Mouse (Mus musculus) mouse embryonic stem cell (cell line): ENCODE results near the gene Serpinb6b.

Experiments used
- in situ Hi-C, 2 experiments: fragments of 300-500 bp; cut with MboI; formaldehyde crosslinking; loops; 1 replicate in 1 of 2; 3 replicates in 1 of 2; pipeline ENCODE4 v1.14.3; 2019 to 2020; ENCODE audit warnings: low sequenced_read_pairs in 2 of 2, low pct_unique_long_range_greater_than_20kb in 1 of 2, mixed read lengths in 1 of 2; ENCODE audit not compliant: unreplicated experiment in 1 of 2

Serpinb6b gene

GRCm38 (mm10) chr13:33022371-33022770 lies 57.4 kb downstream of the Serpinb6b start:
- in situ Hi-C loops = no loop called here

- in situ Hi-C loops = no loop called here
Observed at GRCm38 (mm10) chr13:33026427-33027057, 61.5 kb downstream of the Serpinb6b start.

GRCm38 (mm10) chr13:33027244-33027643 lies 62.2 kb downstream of the Serpinb6b start, which contains the start of gene Serpinb9b:
Serpinb9b (plus strand) TSS chr13:33027416.
- in situ Hi-C loops = no loop called here

- in situ Hi-C loops = no loop called here
Observed at GRCm38 (mm10) chr13:33028146-33028545, 63.1 kb downstream of the Serpinb6b start.

- in situ Hi-C loops = no loop called here
Observed at GRCm38 (mm10) chr13:33028550-33028949, 63.5 kb downstream of the Serpinb6b start.
